Mouse (Mus musculus) megakaryocyte, embryonic 14.5 days (primary cell): ENCODE data around the gene 1700069L16Rik.

Experiments
- FLI1 ChIP-seq: IDR thresholded peaks from 2 replicates; pipeline ENCODE4 v1.6.1; 2012; ENCODE audit warnings: low read length, inconsistent platforms, mixed read lengths
- GATA1 ChIP-seq: IDR thresholded peaks from 3 replicates; pipeline ENCODE4 v1.6.1; 2012; ENCODE audit warnings: mixed read lengths, low read length, inconsistent platforms, borderline replicate concordance

GRCm38 (mm10) chr5:113764426-113764825 lies 39.9 kb upstream of the 1700069L16Rik start:
- no peak for TF ChIP-seq GATA1
- TF ChIP-seq FLI1 = no peak
